Mouse (Mus musculus): ENCODE data around the gene Oaz1.
A peak's percentile ranks its signal among the peaks of the same experiment; 100 is the strongest.

The Oaz1 gene

DNA sequence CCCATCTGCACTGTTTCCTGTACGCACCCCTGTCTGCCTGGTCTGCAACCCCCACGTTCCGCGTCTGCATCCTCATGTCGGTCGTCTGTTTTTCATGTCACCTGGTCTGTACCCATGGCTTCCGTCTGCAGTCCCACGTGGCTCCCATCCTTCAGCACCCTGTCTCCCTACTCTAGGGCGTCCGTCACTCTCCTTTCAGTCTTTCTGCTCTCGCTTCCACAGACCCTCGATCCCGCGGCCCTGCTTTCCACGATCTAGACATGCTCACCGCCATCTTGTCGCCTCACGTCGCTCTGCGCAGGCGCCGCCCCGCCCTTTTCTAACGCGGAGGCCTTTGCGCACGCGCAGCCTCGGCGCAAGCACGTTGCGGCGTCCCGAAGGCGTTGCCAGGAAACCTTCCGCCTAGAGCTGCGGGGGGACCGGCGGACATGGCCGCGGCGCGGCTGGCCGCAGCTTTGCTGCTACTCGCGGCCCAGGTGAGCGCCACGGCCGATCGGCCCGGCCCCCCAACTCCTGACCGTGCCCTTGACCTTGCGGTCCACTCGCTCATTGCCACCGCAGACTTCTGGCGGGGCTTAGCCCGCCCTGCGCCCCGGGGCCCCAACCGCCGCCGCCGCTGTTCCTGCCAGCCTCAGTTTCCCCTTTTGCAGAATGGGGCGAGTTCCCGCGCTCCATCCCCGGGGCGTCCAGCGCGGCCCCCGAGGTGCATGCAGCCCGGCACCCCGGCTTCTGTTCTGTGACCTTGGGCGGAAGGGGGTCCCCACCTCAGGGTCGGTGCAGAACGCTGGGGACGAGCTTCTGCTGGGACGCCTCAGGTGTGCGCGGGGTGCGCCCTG, 28.7 kb downstream of the Oaz1 start, which contains the start of the genes Lsm7 and Sppl2b:
Gene Lsm7 (minus strand): TSS at position 297 of the 836 bp plus-strand sequence.
Gene Sppl2b (plus strand): TSS at position 363 of the 836 bp plus-strand sequence.
- peak; percentile 96 for DNase-seq

DNA sequence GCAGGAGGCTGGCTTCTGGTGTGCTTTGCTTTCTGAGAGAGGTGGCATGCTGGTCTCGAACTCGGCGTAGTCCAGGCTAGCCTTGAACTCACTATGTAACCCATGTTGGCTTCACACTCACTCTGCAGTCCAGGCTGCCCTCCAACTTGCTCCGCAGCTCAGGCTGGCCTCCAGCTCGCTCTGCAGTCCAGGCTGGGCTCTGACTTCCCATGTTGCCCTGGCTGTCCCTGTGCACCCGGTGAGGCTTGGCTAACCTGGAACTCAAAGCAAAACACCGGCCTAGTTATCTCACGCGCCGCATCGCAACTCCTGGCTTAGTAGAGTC, 29.3 kb downstream of the Oaz1 start:
- DNase-seq, result no peak

- DNase-seq, result no peak
Observed at GRCm38 (mm10) chr10:80856267-80856666, 29.8 kb downstream of the Oaz1 start.

DNA sequence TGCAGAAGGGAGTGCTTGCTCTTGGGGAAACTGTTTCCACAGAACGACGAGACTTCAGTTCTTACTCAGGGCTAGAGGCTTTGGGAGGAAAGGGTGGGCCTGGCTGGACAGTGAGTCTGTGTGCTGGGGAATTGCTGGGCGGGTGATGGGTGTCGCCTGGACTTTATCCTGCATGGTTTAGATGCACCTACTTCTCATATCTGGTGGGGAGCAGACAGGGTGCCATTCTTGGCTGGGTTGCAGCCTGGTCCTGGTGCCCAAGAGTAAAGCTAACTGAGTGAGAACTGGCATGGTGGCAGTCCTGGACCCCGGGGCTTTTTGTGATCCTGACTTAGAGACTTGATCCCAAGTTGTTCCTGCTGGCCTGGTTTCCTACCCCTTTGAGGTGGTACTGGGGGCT, 30.5 kb downstream of the Oaz1 start:
- no peak for DNase-seq

- no peak for DNase-seq
Observed at GRCm38 (mm10) chr10:80857386-80857785, 30.9 kb downstream of the Oaz1 start.

DNA sequence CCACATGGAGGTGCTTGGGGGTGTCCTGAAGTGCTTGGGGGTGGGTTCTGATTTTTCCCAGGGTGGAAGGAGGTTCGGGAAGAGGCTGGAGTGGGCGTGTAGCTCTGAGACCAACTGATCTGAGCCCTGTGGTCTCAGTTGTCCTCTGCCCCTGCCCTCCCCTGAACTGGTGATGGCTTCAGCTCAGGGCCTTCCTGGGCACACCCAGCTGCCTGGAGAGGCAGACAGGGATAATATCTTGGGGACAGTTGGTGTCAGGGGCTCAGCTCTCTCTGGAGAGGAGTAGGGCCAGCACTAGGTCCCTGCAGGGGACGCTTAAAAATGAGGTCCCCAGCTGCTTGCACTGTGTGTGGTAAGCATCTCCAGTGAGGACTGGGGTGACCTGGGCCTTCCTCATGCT, 31.4 kb downstream of the Oaz1 start:
- no peak for DNase-seq

GRCm38 (mm10) chr10:80858350-80858935, 32.0 kb downstream of the Oaz1 start:
- no peak for DNase-seq

DNA sequence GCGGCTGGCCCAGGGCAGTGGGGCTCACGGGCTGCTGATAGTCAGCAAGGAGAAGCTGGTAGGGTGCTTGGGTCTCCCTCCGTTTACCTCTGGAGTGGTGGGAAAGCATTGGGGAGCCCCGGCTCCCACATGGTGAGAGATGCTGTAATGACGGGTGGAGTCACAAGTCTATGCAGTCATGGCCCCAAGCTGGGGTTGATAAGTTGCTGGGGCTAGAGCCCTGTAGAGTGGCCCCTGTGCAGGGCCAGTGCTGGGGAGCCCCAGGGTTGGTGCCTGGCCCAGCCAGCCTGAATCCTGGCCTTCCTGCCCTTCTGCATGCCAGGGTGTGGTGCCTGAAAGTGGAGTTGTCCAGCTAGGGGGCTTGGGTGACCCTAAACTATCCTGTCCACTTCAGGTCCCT, 35.8 kb downstream of the Oaz1 start:
- no peak for DNase-seq

DNA sequence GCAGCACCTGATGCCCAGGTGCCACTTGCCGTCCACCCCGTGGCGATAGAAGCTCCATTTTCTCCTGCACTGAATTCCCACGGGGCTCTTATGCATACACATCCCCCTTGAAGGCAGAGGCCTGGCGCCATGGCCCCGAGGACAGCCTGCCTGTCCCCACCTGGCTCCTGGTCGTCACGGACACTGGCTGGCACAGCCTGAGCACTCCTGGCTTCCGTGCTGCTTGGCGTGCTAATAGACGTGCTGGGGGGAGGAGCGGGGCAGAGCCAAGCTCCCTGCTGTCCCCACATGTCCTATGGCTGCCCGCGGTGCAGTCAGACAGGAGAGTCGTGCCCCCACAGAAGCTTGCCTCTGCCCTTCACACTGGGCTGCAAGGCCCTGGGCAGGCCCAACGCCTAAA, 38.0 kb downstream of the Oaz1 start:
- DNase-seq, result peak; percentile 89

GRCm38 (mm10) chr10:80870993-80871392, 44.5 kb downstream of the Oaz1 start:
- no peak for DNase-seq

- no peak for DNase-seq
Observed at GRCm38 (mm10) chr10:80871581-80871980, 45.1 kb downstream of the Oaz1 start, which contains the start of gene Tmprss9. Gene Tmprss9, plus strand, starts transcription at chr10:80871848.

DNA sequence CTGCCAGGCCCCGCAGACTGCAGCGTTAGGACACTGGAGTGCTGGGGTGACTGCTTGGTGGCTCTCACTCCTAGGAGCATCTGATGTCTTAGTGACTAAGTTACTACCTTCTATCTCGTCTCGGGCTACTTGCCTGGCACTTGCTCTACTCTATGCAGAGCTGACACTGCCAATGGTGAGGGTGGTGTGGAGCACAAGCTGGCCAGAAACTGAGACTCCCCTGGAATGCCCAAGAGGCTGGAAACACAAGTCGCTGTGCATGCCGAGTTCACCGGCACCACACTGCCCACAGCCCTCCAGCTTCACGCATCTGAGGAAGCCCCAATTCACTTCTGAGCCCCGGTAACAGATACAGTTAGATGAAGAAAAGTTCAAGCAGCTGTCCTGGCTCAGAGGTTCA, 47.6 kb downstream of the Oaz1 start:
- no peak for DNase-seq

DNA sequence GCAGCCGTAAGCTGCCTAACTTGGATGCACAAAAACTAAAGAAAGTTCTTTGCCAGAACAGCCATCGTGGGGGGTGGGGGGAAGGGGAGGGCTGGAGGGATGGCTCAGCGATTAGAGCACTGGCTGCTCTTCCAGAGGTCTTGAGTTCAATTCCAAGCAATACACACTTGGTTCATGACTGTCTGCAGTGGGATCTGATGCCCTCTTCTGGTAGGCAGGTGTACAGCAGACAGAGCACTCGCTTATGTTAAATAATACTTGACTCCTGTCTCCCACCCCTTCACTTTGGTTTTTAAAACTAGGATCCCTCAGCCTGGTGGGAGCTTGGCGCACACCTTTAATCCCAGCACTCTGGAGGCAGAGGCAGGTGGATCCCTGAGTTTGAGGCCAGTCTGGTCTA, 49.6 kb downstream of the Oaz1 start:
- DNase-seq, result peak; percentile 82

DNA sequence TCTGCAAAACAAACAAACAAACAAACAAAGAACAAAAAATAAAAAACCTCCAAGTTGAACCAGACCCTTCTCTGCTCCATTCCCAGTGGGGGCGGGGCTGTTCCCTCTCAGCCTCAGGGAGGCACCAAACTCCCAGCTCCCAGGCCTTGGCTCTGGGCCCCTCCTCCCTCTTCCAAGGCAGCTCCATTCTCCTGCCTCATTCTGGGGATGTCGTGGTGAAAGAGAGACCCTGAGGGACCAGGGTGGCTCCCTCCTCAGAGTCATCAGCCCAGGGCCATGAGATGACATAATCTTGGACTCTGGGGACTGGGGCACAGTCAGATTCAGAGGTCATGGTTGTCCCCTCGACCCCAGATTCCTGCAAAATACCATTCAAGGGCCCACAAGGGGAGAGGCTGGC, 50.1 kb downstream of the Oaz1 start:
- no peak for DNase-seq

Data from cerebellum, adult 9-10 months (tissue).